Mouse (Mus musculus) liver, embryonic 15.5 days (tissue): ENCODE data around the gene Lpin1. TPM values are rescaled to one million over a fixed set of nuclear protein-coding genes. Genes with fewer than 3 reads are reported as not detected.

Source experiments
- ATAC-seq: fragments of 200-750 bp; cut with Nextera tagmentation; 2 replicates; pipeline ENCODE4 v1.8.0; 2017; ENCODE audit warnings: moderate number of reproducible peaks, mild to moderate bottlenecking, moderate library complexity; ENCODE audit not compliant: insufficient read depth
- H3K27ac ChIP-seq: fragments of 300-500 bp; sonication (generic); replicated peaks from 2 replicates; pipeline ENCODE4 v1.5.1; 2015; ENCODE audit warnings: mild to moderate bottlenecking, inconsistent platforms
- H3K27me3 ChIP-seq: fragments of 300-500 bp; sonication (generic); 2 replicates; pipeline ENCODE4 v1.6.1; 2015; ENCODE audit warnings: mild to moderate bottlenecking, inconsistent platforms
- H3K36me3 ChIP-seq: fragments of 300-500 bp; sonication (generic); replicated peaks from 2 replicates; pipeline ENCODE4 v1.6.1; 2015; ENCODE audit warnings: moderate library complexity, mild to moderate bottlenecking, inconsistent platforms
- H3K4me1 ChIP-seq: fragments of 300-500 bp; sonication (generic); replicated peaks from 2 replicates; pipeline ENCODE4 v1.6.1; 2015; ENCODE audit warnings: inconsistent platforms
- H3K4me2 ChIP-seq: fragments of 300-500 bp; sonication (generic); 2 replicates; pipeline ENCODE4 v1.6.1; 2015; ENCODE audit warnings: moderate library complexity, mild to moderate bottlenecking, inconsistent platforms
- H3K4me3 ChIP-seq: fragments of 300-500 bp; sonication (generic); replicated peaks from 2 replicates; pipeline ENCODE4 v1.5.1; 2015; ENCODE audit warnings: mild to moderate bottlenecking, inconsistent platforms
- H3K9ac ChIP-seq: fragments of 300-500 bp; sonication (generic); 2 replicates; pipeline ENCODE4 v1.6.1; 2015; ENCODE audit warnings: moderate library complexity, mild to moderate bottlenecking, inconsistent platforms
- H3K9me3 ChIP-seq: fragments of 300-500 bp; sonication (generic); replicated peaks from 2 replicates; pipeline ENCODE4 v1.6.1; 2016; ENCODE audit warnings: inconsistent platforms
- WGBS: fragments of 180-500 bp; shearing (Covaris S2); methylation state at CpG from one replicate; pipeline ENCODE4 v1.1.7; 2015; ENCODE audit warnings: mixed read lengths; ENCODE audit not compliant: insufficient replicate concordance; 5-methylcytosine and 5-hydroxymethylcytosine counted together
- polyA plus RNA-seq: library from polyadenylated mRNA; unstranded; fragments of >200 nt; fragmentation: Nextera tagmentation; extraction: Ambion mirVana; gene quantifications from 2 replicates; pipeline ENCODE4 v1.2.1, GENCODE M21; 2015

The Lpin1 gene
- 7.9 and 9.4 TPM in 2 replicates for polyA plus RNA-seq

- no peak for ATAC-seq
- WGBS: 47% methylated on average over 2 of the region's 2 CpGs
- Histone ChIP-seq H3K27ac (no peak within 1 kb of the TSS), H3K4me3 (no peak within 1 kb of the TSS), H3K4me1 (no peaks in the 10 kb centered on the region), H3K27me3 (no peaks in the 10 kb centered on the region), H3K36me3 (no peaks in the 10 kb centered on the region), H3K4me2 (no peak within 1 kb of the TSS), H3K9ac (no peak within 1 kb of the TSS), H3K9me3 (no peaks in the 10 kb centered on the region)
Measured at GRCm38 (mm10) chr12:16610936-16611335, at the start of gene Lpin1. Gene Lpin1 (minus strand): TSS chr12:16610966.

DNA sequence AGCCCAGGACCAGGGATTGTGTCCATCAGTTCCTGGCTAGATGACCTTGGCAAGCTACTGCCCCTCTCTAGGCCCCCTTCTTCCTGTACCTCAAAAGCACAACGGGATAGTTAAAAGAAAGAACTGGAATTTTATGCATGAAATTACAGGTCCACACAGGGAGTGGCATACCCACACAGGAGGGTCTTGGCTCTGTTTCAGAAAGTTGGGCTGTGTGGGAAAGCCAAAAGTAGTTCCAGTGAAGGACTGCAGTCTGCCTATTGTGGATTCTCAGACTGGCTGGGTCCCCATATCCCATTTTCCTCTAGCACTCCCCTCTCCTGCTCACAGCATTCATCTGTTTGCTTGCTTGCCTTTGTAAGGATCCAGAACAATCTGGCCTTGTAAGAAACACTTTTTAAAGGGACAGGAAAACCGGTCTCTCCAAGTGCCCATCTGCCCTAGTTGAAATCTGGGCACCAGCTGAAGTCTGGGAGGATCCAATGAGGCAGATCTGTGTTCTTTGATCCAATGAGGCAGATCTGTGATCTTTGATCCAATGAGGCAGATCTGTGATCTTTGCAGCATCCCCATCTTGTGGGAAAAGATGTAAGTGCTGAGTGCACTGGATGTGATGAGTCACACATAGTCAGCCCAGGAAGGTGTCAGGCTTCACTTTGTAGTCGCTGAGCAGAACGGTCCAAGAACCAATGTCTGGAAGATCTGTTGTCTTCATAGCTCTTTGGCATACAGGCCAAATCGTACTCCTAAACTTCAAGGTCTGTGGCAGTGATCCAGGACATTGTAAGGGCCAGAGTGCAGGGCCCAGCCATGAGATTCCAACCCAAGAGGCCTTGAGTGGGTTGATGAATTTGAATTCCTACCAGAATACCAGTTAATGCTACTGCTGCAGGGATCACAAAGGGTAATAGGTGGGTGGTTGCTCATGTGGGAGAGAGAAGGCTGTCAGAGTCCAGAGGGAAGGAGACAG is 46.4 kb upstream of the Lpin1 start:
- Histone ChIP-seq H3K4me1 (no peaks in the 10 kb centered on the region), H3K36me3 (no peaks in the 10 kb centered on the region), H3K4me3 (no peak overlapping the region), H3K4me2 (no peak overlapping the region), H3K9me3 (no peaks in the 10 kb centered on the region), H3K27ac (no peak overlapping the region), H3K9ac (no peak overlapping the region), H3K27me3 (peaks cover 32% of the 10 kb centered on the region)
- no peak for ATAC-seq
- 49% methylated on average over 5 of the region's 5 CpGs for WGBS

DNA sequence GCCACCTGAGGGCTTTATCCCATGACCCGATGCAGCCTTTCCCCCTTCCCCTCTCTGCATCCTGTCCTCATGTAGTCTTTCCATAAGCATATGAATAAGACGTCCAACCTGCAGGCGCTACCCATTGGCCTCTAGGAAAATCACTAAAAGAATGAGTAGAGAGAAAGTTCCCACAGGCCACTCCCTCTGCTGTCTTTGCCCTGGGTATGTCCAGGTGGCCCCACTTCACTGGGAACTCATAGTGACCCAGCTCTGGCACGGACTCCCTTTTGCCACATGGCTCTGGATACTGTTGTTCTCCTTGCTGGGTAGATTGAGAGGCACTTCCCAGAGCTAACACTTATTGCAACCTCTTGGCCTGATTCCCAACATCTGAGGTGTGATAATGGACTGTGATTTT is 44.8 kb upstream of the Lpin1 start:
- Histone ChIP-seq H3K4me3 (no peak overlapping the region), H3K27me3 (peaks cover 36% of the 10 kb centered on the region), H3K36me3 (no peaks in the 10 kb centered on the region), H3K4me1 (no peaks in the 10 kb centered on the region), H3K9me3 (no peaks in the 10 kb centered on the region), H3K27ac (no peak overlapping the region), H3K4me2 (no peak overlapping the region), H3K9ac (no peak overlapping the region)
- ATAC-seq: no peak
- whole genome bisulfite sequencing: 59% methylated on average over 4 of the region's 4 CpGs

DNA sequence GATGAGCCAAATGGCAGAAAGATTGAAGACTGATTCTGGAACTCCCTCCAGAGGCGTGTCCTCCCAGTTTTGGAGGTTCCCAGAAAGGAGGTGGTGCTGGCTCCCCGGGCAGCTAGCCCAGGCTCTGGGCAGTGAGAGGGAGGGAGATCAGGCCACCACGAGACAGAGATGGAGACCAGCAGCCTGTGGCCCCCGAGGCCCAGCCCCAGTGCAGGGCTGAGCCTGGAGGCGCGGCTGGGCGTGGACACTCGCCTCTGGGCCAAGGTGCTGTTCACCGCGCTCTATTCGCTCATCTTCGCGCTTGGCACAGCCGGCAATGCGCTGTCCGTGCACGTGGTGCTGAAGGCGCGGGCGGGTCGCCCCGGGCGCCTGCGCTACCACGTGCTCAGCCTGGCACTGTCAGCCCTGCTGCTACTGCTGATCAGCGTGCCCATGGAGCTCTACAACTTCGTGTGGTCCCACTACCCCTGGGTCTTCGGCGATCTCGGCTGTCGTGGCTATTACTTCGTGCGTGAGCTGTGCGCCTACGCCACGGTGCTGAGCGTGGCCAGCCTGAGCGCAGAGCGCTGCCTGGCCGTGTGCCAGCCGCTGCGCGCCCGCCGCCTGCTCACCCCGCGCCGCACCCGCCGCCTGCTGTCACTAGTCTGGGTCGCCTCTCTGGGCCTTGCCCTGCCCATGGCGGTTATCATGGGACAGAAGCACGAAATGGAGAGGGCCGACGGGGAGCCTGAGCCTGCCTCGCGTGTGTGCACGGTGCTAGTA is 42.7 kb upstream of the Lpin1 start, which contains the start of gene Ntsr2:
TSS of gene Ntsr2 (plus strand) at position 51 of the 762 bp plus-strand sequence.
- Histone ChIP-seq H3K4me3 (no peak within 1 kb of the TSS), H3K9ac (no peak within 1 kb of the TSS), H3K9me3 (no peaks in the 10 kb centered on the region), H3K27ac (no peak within 1 kb of the TSS), H3K36me3 (no peaks in the 10 kb centered on the region), H3K27me3 (peaks cover 36% of the 10 kb centered on the region), H3K4me1 (no peaks in the 10 kb centered on the region), H3K4me2 (peak within 1 kb of the TSS; percentile 30)
- 6% methylated on average over 58 of the region's 58 CpGs for WGBS
- peak; percentile 15; the same call in 1 of the 2 replicates for ATAC-seq

DNA sequence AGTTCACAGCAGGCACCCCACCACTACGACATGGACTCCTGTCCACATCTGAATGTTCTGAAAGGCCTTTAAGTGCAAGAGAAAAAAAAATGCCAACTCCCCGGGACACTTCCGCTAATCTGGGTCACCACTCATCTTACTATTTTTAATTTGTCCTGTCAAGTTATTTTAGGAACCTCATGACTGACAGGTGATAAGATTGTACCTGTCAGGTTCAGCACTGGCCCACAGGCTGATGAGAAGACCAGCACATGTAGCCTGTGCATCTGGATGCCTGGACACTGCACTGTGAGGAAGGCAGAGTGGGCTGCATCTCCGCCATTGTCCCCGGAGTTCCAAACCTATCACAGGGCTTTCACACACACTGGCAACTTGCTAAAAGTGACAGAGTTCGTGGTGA is 39.1 kb upstream of the Lpin1 start:
- ATAC-seq: no peak
- Histone ChIP-seq H3K9me3 (no peaks in the 10 kb centered on the region), H3K27ac (no peak overlapping the region), H3K4me1 (no peaks in the 10 kb centered on the region), H3K36me3 (no peaks in the 10 kb centered on the region), H3K4me3 (no peak overlapping the region), H3K27me3 (peaks cover 31% of the 10 kb centered on the region), H3K9ac (no peak overlapping the region), H3K4me2 (no peak overlapping the region)
- WGBS: 58% methylated on average over 6 of the region's 6 CpGs

GRCm38 (mm10) chr12:16648273-16648672 is 37.5 kb upstream of the Lpin1 start:
- 63% methylated on average over 6 of the region's 6 CpGs for WGBS
- no peak for ATAC-seq

DNA sequence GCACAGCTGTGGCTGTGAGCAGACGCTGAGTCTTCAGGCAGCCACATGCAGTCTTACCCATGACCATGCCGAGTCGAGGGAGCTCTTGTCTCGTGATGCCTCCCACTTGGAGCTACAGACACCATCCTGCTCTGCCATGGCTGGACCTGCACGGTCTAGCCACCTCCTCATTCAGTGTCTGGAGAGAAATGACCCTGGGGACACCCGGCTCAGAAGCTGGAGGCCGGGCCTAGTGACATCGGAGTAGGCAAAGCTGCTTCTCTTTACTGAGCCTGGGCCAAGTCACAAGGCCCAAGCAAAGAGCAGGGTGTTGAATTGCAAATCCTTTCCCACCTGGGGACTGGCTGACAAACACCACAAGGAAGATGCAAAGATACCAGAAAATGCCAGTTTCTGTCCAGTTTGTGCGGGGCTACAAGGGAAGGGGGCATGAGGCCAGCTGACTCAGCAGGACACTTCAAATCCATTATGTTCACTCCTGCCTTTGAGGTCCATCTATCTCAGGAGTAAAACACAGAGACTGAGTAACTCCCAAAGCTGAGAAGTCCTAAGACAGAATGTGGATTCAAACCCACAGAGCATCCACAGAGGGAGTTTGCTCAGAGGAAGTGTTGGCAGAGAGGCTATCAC is 36.1 kb upstream of the Lpin1 start:
- Histone ChIP-seq H3K9me3 (no peaks in the 10 kb centered on the region), H3K9ac (no peak overlapping the region), H3K27me3 (peaks cover 2% of the 10 kb centered on the region; the same call in 1 of the 2 replicates), H3K27ac (no peak overlapping the region), H3K36me3 (no peaks in the 10 kb centered on the region), H3K4me1 (no peaks in the 10 kb centered on the region), H3K4me3 (no peak overlapping the region), H3K4me2 (no peak overlapping the region)
- 42% methylated on average over 9 of the region's 9 CpGs for WGBS
- ATAC-seq: no peak

More at GRCm38 (mm10) chr12:16648273-16648672, 37.5 kb upstream of the Lpin1 start:
- Histone ChIP-seq H3K4me2 (no peak overlapping the region), H3K4me1 (no peaks in the 10 kb centered on the region), H3K27me3 (peaks cover 15% of the 10 kb centered on the region), H3K4me3 (no peak overlapping the region), H3K9me3 (no peaks in the 10 kb centered on the region), H3K36me3 (no peaks in the 10 kb centered on the region), H3K9ac (no peak overlapping the region), H3K27ac (no peak overlapping the region)

DNA sequence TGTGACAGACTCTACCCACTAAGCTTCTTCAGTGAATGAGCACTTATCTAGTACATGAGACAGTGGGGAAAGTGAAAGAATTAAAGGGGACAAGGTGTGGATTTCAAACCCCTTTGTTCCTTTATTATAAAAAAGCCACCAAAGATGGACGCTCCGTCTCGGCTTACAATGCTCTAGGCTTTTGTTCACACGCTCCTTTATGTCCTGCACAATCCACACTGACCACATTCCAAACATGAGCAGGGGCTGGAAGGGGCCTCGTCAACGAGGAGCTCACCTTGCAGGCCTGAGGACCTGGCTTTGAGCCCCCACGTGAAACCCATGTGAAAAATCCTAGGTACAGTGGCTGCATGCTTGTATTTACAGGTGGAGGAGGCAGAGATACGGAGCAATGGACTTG is 33.9 kb upstream of the Lpin1 start:
- no peaks in the 10 kb centered on the region for H3K4me1 ChIP-seq

GRCm38 (mm10) chr12:16643508-16644345 is 33.0 kb upstream of the Lpin1 start:
- H3K9me3 ChIP-seq: no peaks in the 10 kb centered on the region
- no peak for ATAC-seq
- 51% methylated on average over 12 of the region's 12 CpGs for WGBS

More for the DNA sequence above, 33.9 kb upstream of the Lpin1 start:
- Histone ChIP-seq H3K4me3 (no peak overlapping the region), H3K9ac (no peak overlapping the region), H3K4me2 (no peak overlapping the region), H3K9me3 (no peaks in the 10 kb centered on the region), H3K27ac (no peak overlapping the region), H3K27me3 (no peaks in the 10 kb centered on the region), H3K36me3 (no peaks in the 10 kb centered on the region)
- 69% methylated on average over 8 of the region's 8 CpGs for WGBS
- ATAC-seq: no peak

DNA sequence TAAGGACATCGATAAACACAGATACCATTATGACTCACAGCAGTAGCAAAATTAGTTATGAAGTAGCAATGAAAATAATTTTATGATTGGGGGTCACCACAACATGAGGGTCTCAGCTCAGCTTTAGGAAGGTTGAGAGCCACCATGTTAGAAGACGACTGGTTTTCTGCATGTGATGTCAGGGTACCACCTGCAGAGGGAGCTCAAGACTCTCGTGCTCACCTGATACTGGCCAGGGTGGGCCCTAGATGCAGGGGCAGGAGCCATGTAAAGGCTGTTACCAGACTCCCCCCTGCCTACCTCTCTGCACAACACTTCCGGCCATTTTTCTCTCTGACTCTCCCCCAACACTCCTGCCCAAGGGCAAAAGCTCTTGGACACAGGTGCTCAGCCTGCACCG is 31.2 kb upstream of the Lpin1 start:
- ATAC-seq: no peak
- no peaks in the 10 kb centered on the region for H3K36me3 ChIP-seq
- H3K9me3 ChIP-seq: no peaks in the 10 kb centered on the region
- no peaks in the 10 kb centered on the region for H3K4me1 ChIP-seq
- no peaks in the 10 kb centered on the region for H3K27me3 ChIP-seq
- no peak overlapping the region for H3K4me2 ChIP-seq
- no peak overlapping the region for H3K9ac ChIP-seq
- H3K4me3 ChIP-seq: no peak overlapping the region
- WGBS: 48% methylated on average over 5 of the region's 5 CpGs
- H3K27ac ChIP-seq: no peak overlapping the region

More at GRCm38 (mm10) chr12:16643508-16644345, 33.0 kb upstream of the Lpin1 start:
- Histone ChIP-seq H3K36me3 (no peaks in the 10 kb centered on the region), H3K4me1 (no peaks in the 10 kb centered on the region), H3K9ac (no peak overlapping the region), H3K4me3 (no peak overlapping the region), H3K4me2 (no peak overlapping the region), H3K27ac (no peak overlapping the region), H3K27me3 (no peaks in the 10 kb centered on the region)
